Mouse (Mus musculus) MEL (cell line): ENCODE measurements around the gene Casz1.

Experiments used
- MAFK ChIP-seq: IDR thresholded peaks from 2 replicates; pipeline ENCODE4 v1.6.1; 2011; ENCODE audit warnings: low read depth, mild to moderate bottlenecking, low read length, improper control_type of control experiment, borderline replicate concordance
- NRF1 ChIP-seq: IDR thresholded peaks from 2 replicates; pipeline ENCODE4 v1.6.1; 2014; ENCODE audit warnings: low read depth, mild to moderate bottlenecking, inconsistent platforms, low read length, improper control_type of control experiment, moderate library complexity; ENCODE audit not compliant: poor library complexity, insufficient read depth, severe bottlenecking

DNA sequence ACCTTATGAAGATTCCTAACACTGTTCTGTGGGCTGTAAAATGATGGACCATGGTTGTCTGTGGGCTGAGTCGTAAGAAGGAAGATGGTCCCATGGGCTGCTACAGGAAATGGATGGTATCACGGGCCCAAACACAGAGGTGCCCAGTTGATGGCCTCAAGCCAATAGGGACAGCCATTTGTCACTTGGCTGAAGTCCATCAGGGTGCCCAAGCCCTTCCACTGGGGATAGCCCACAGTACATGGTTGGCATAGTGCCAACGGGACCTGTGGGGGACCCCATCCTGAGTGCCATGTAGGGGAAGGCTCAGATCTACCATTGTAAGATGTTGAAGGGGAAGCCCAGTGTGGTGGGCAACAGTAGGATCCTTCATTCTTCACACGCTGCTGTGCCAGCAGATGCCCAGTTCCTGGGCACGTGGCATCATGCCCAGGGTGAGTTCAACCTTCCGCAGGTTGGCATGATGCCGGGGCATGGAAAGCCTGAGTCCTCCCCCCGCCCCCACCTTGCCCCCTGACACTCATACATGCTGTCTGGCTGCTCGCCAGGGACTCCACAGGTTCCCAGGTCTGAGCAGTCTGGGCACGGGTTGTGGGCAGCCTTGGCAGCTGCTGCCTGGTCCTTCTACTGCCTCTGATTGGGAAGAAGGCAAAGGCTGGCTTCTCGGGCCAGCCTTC, 63.6 kb downstream of the Casz1 start:
- TF ChIP-seq NRF1 (no peak), MAFK (no peak)
